Comparison of ENCODE assay signal across 8 mouse cellular contexts in the genomic region with DNA sequence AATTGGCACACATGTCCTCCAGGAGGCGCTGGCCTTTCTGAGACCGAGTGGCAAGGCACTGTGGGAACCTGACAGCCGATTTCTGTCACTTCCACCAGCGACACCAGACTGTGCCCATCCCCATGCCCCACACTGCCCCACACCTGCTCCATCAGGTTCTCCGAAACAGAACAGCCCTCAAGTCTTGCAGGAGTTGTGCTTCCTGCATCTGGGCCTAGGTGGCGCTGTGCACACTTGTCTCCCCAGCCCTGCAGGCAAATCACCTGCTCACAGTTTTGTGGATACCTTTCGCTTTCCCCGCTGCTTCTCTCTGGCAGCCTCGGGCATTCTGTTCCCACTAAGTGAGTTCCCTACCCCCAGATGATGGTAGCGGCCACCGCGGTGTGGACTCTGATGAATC.
DNase-seq lines count a peak whose midpoint lies in the region; ATAC-seq and TF ChIP-seq lines count a peak whose summit lies in the region.

No protein-coding gene starts in this region.

- WGBS in hindbrain, embryonic 13.5 days = 1% methylated on average over 12 of the region's 12 CpGs

- H3K4me2 ChIP-seq in hindbrain, embryonic 13.5 days = peak overlapping the region; percentile 40

- CTCF ChIA-PET in Patski (lab: Charles Lee) = interaction anchor here (0.8 to 2.0 kb wide), 13 partner anchors 13 to 144 kb away, joined by 3 to 9 read pairs (median 3); no protein-coding TSS in a partner anchor

- H3K27me3 ChIP-seq in Patski = no peaks in the 10 kb centered on the region
- H3K27me3 ChIP-seq in hindbrain, embryonic 13.5 days = peaks cover 31% of the 10 kb centered on the region

- in situ Hi-C loops in Patski (cut with MboI; ENCODE audit: low pct_unique_long_range_greater_than_20kb) = loop anchor here (5.0 kb wide), 1 partner anchor 143 kb away; no protein-coding TSS in a partner anchor

- peaks cover 5% of the 10 kb centered on the region; the same call in 1 of the 2 replicates for H3K4me1 ChIP-seq in hindbrain, embryonic 13.5 days (replicated peaks)

- H3K4me3 ChIP-seq in hindbrain, embryonic 13.5 days = peak overlapping the region; percentile 20; the same call in 1 of the 2 replicates

- no peak for TF ChIP-seq CTCF in Patski (IDR thresholded peaks at IDR 0.05)

- H3K9me3 ChIP-seq in hindbrain, embryonic 13.5 days = no peaks in the 10 kb centered on the region

- POLR2A ChIA-PET in Patski (lab: Charles Lee) = no interaction called here

- ATAC-seq in Patski = no peak
- no peak for ATAC-seq in hindbrain, embryonic 13.5 days (ENCODE audit: low FRiP score)

- no peak overlapping the region for H3K27ac ChIP-seq in hindbrain, embryonic 13.5 days

- DNase-seq in Patski (ENCODE audit: low read depth, low spot score) = peak; percentile 19
- peak; percentile 94 to 95 for DNase-seq in cerebellum, postnatal 14 days
- peak; percentile 79 to 80 for DNase-seq in frontal cortex, postnatal 25 days (ENCODE audit: low spot score in 2 of 2)
- peak; percentile 77 to 86 for DNase-seq in layer of hippocampus, postnatal 25 days (ENCODE audit: extremely low spot score in 1 of 2, low spot score in 1 of 2)
- DNase-seq in lung, postnatal 25 days (ENCODE audit: low spot score) = peak; percentile 81
- DNase-seq in retina, postnatal 7 days (ENCODE audit: low read depth, low spot score) = peak; percentile 63
- peak; percentile 80 to 90 for DNase-seq in urinary bladder, adult 18-20 months (ENCODE audit: low spot score in 2 of 2)

- no peaks in the 10 kb centered on the region for H3K36me3 ChIP-seq in hindbrain, embryonic 13.5 days

- H3K9ac ChIP-seq in hindbrain, embryonic 13.5 days = peak overlapping the region; percentile 49

Comparison
In these comparisons a context has a peak if more than half of its experiments do, and no peak if none do; other contexts are left out.
1. DNase-seq: peak in every context shown above with its lines; median percentile 94 in cerebellum, postnatal 14 days; 85 in urinary bladder, adult 18-20 months; 82 in layer of hippocampus, postnatal 25 days; 81 in lung, postnatal 25 days; 80 in frontal cortex, postnatal 25 days; 63 in retina, postnatal 7 days; 19 in Patski.